Mouse (Mus musculus) hindbrain, embryonic 15.5 days (tissue): ENCODE measurements around the gene 4930507D05Rik. TPM values are rescaled to one million over a fixed set of nuclear protein-coding genes. Genes with fewer than 3 reads are reported as not detected.
"Not testable (repeated sequence)": the region's sequence is repeated elsewhere in the genome, so short reads cannot be mapped to it uniquely, and the experiment has no call there.

Experiments used
- ATAC-seq: fragments of 200-750 bp; cut with Nextera tagmentation; 2 replicates; pipeline ENCODE4 v1.8.0; 2017; ENCODE audit warnings: low read depth, moderate number of reproducible peaks, moderate TSS enrichment; ENCODE audit not compliant: low FRiP score
- H3K27ac ChIP-seq: fragments of 300-500 bp; sonication (generic); replicated peaks from 2 replicates; pipeline ENCODE4 v1.5.1; 2015; ENCODE audit warnings: mild to moderate bottlenecking, inconsistent platforms
- H3K27me3 ChIP-seq: fragments of 300-500 bp; sonication (generic); 2 replicates; pipeline ENCODE4 v1.6.1; 2015; ENCODE audit warnings: control low read depth, inconsistent platforms
- H3K36me3 ChIP-seq: fragments of 300-500 bp; sonication (generic); 2 replicates; pipeline ENCODE4 v1.6.1; 2015; ENCODE audit warnings: control low read depth, inconsistent platforms
- H3K4me1 ChIP-seq: fragments of 300-500 bp; sonication (generic); replicated peaks from 2 replicates; pipeline ENCODE4 v1.6.1; 2015; ENCODE audit warnings: control low read depth, inconsistent platforms
- H3K4me2 ChIP-seq: fragments of 300-500 bp; sonication (generic); 2 replicates; pipeline ENCODE4 v1.6.1; 2015; ENCODE audit warnings: moderate library complexity, mild to moderate bottlenecking, inconsistent platforms
- H3K4me3 ChIP-seq: fragments of 300-500 bp; sonication (generic); 2 replicates; pipeline ENCODE4 v1.5.1; 2015; ENCODE audit warnings: mild to moderate bottlenecking, inconsistent platforms
- H3K9ac ChIP-seq: fragments of 300-500 bp; sonication (generic); 2 replicates; pipeline ENCODE4 v1.6.1; 2015; ENCODE audit warnings: inconsistent platforms
- H3K9me3 ChIP-seq: fragments of 300-500 bp; sonication (generic); 2 replicates; pipeline ENCODE4 v1.6.1; 2016; ENCODE audit warnings: control low read depth, inconsistent platforms
- WGBS: fragments of 180-500 bp; shearing (Covaris S2); methylation state at CpG from one replicate; pipeline ENCODE4 v1.1.7; 2015; 5-methylcytosine and 5-hydroxymethylcytosine counted together
- polyA plus RNA-seq: library from polyadenylated mRNA; unstranded; fragments of >200 nt; fragmentation: Nextera tagmentation; extraction: Ambion mirVana; gene quantifications from 2 replicates; pipeline ENCODE4 v1.2.1, GENCODE M21; 2015

The 4930507D05Rik gene
- polyA plus RNA-seq, 1 experiment from 2014 or later = 0.91 TPM

GRCm38 (mm10) chr10:62422255-62422654 lies 27.0 kb upstream of the 4930507D05Rik start, which contains the start of gene Hkdc1:
TSS of gene Hkdc1 (minus strand) at chr10:62422491.
- Histone ChIP-seq H3K4me1 (no peaks in the 10 kb centered on the region), H3K36me3 (no peaks in the 10 kb centered on the region), H3K9ac (no peak within 1 kb of the TSS), H3K27ac (no peak within 1 kb of the TSS), H3K4me3 (no peak within 1 kb of the TSS), H3K9me3 (no peaks in the 10 kb centered on the region), H3K4me2 (no peak within 1 kb of the TSS), H3K27me3 (no peaks in the 10 kb centered on the region)
- WGBS = 34% methylated on average over 15 of the region's 15 CpGs
- no peak for ATAC-seq

- WGBS = 49% methylated on average over 9 of the region's 9 CpGs
Measured at GRCm38 (mm10) chr10:62425081-62425871, 24.0 kb upstream of the 4930507D05Rik start.

GRCm38 (mm10) chr10:62430427-62430826 lies 18.9 kb upstream of the 4930507D05Rik start:
- no peak overlapping the region for H3K4me3 ChIP-seq
- ATAC-seq = no peak
- 95% methylated on average over 5 of the region's 5 CpGs for WGBS
- H3K9me3 ChIP-seq = no peaks in the 10 kb centered on the region
- no peak overlapping the region for H3K4me2 ChIP-seq
- H3K27me3 ChIP-seq = no peaks in the 10 kb centered on the region
- no peak overlapping the region for H3K9ac ChIP-seq
- H3K27ac ChIP-seq = no peak overlapping the region
- H3K4me1 ChIP-seq = no peaks in the 10 kb centered on the region
- H3K36me3 ChIP-seq = peaks cover 73% of the 10 kb centered on the region

More at GRCm38 (mm10) chr10:62425081-62425871, 24.0 kb upstream of the 4930507D05Rik start:
- Histone ChIP-seq H3K4me3 (no peak overlapping the region), H3K27ac (no peak overlapping the region), H3K4me2 (no peak overlapping the region), H3K9me3 (no peaks in the 10 kb centered on the region), H3K4me1 (no peaks in the 10 kb centered on the region), H3K9ac (no peak overlapping the region), H3K36me3 (peaks cover 26% of the 10 kb centered on the region), H3K27me3 (no peaks in the 10 kb centered on the region)
- ATAC-seq = no peak

- peak overlapping the region; percentile 88 for H3K4me3 ChIP-seq
- no peak for ATAC-seq
- 36% methylated on average over 18 of the region's 18 CpGs for WGBS
- no peaks in the 10 kb centered on the region for H3K27me3 ChIP-seq
- H3K4me2 ChIP-seq = peak overlapping the region; percentile 73
- peaks cover 20% of the 10 kb centered on the region for H3K4me1 ChIP-seq
- H3K27ac ChIP-seq = peak overlapping the region; percentile 98
- peaks cover 27% of the 10 kb centered on the region for H3K36me3 ChIP-seq
- peak overlapping the region; percentile 96 for H3K9ac ChIP-seq
- no peaks in the 10 kb centered on the region for H3K9me3 ChIP-seq
Measured at GRCm38 (mm10) chr10:62450280-62450640, 971 bp downstream of the 4930507D05Rik start.

GRCm38 (mm10) chr10:62452001-62452400 lies 2.7 kb downstream of the 4930507D05Rik start:
- not testable (repeated sequence) for H3K4me3 ChIP-seq, H3K9ac ChIP-seq, H3K4me2 ChIP-seq, H3K27me3 ChIP-seq, H3K9me3 ChIP-seq, H3K27ac ChIP-seq, ATAC-seq
- WGBS = 72% methylated on average over 11 of the region's 11 CpGs
- Histone ChIP-seq H3K4me1 (peaks cover 20% of the 10 kb centered on the region), H3K36me3 (peaks cover 26% of the 10 kb centered on the region)

- Histone ChIP-seq H3K27me3 (no peaks in the 10 kb centered on the region), H3K9me3 (no peaks in the 10 kb centered on the region), H3K4me1 (no peaks in the 10 kb centered on the region), H3K27ac (no peak overlapping the region), H3K36me3 (peaks cover 41% of the 10 kb centered on the region), H3K4me3 (no peak overlapping the region), H3K9ac (no peak overlapping the region), H3K4me2 (no peak overlapping the region)
- no peak for ATAC-seq
Measured at GRCm38 (mm10) chr10:62461321-62461720, 12.0 kb downstream of the 4930507D05Rik start.

GRCm38 (mm10) chr10:62469736-62470135 lies 20.4 kb downstream of the 4930507D05Rik start:
- Histone ChIP-seq H3K9me3 (no peaks in the 10 kb centered on the region), H3K9ac (no peak overlapping the region), H3K4me3 (no peak overlapping the region), H3K36me3 (peaks cover 7% of the 10 kb centered on the region; the same call in 1 of the 2 replicates), H3K27ac (no peak overlapping the region), H3K27me3 (no peaks in the 10 kb centered on the region), H3K4me2 (no peak overlapping the region), H3K4me1 (no peaks in the 10 kb centered on the region)
- 96% methylated on average over 4 of the region's 4 CpGs for WGBS
- no peak for ATAC-seq

GRCm38 (mm10) chr10:62471105-62471504 lies 21.8 kb downstream of the 4930507D05Rik start:
- Histone ChIP-seq H3K36me3 (peaks cover 7% of the 10 kb centered on the region; the same call in 1 of the 2 replicates), H3K4me2 (no peak overlapping the region), H3K9ac (no peak overlapping the region), H3K27ac (no peak overlapping the region), H3K27me3 (no peaks in the 10 kb centered on the region), H3K9me3 (no peaks in the 10 kb centered on the region), H3K4me1 (no peaks in the 10 kb centered on the region), H3K4me3 (no peak overlapping the region)
- no peak for ATAC-seq
- WGBS = 56% methylated on average over 5 of the region's 5 CpGs

- Histone ChIP-seq H3K36me3 (no peaks in the 10 kb centered on the region), H3K9ac (no peak overlapping the region), H3K9me3 (no peaks in the 10 kb centered on the region), H3K27ac (no peak overlapping the region), H3K4me3 (no peak overlapping the region), H3K4me2 (no peak overlapping the region), H3K27me3 (no peaks in the 10 kb centered on the region), H3K4me1 (no peaks in the 10 kb centered on the region)
- ATAC-seq = no peak
- 93% methylated on average over 10 of the region's 10 CpGs for WGBS
Measured at GRCm38 (mm10) chr10:62474944-62475343, 25.7 kb downstream of the 4930507D05Rik start.

- Histone ChIP-seq H3K27ac (no peak overlapping the region), H3K4me2 (no peak overlapping the region), H3K27me3 (no peaks in the 10 kb centered on the region), H3K4me1 (no peaks in the 10 kb centered on the region), H3K9ac (no peak overlapping the region), H3K9me3 (no peaks in the 10 kb centered on the region), H3K4me3 (no peak overlapping the region), H3K36me3 (no peaks in the 10 kb centered on the region)
- WGBS = 71% methylated on average over 2 of the region's 2 CpGs
- ATAC-seq = no peak
Measured at GRCm38 (mm10) chr10:62476980-62477379, 27.7 kb downstream of the 4930507D05Rik start.

- Histone ChIP-seq H3K27me3 (no peaks in the 10 kb centered on the region), H3K36me3 (no peaks in the 10 kb centered on the region), H3K4me2 (no peak overlapping the region), H3K4me3 (no peak overlapping the region), H3K27ac (no peak overlapping the region), H3K9ac (no peak overlapping the region), H3K4me1 (peaks cover 17% of the 10 kb centered on the region), H3K9me3 (no peaks in the 10 kb centered on the region)
- 65% methylated on average over 7 of the region's 7 CpGs for WGBS
- no peak for ATAC-seq
Measured at GRCm38 (mm10) chr10:62481108-62481852, 32.0 kb downstream of the 4930507D05Rik start.

GRCm38 (mm10) chr10:62485878-62486582 lies 36.7 kb downstream of the 4930507D05Rik start:
- peak; percentile 82 for ATAC-seq
- 0% methylated on average over 48 of the region's 48 CpGs for WGBS

More at GRCm38 (mm10) chr10:62485878-62486582, 36.7 kb downstream of the 4930507D05Rik start:
- Histone ChIP-seq H3K9me3 (no peaks in the 10 kb centered on the region), H3K4me2 (peak overlapping the region; percentile 87), H3K4me1 (peaks cover 21% of the 10 kb centered on the region), H3K4me3 (peak overlapping the region; percentile 99), H3K27me3 (no peaks in the 10 kb centered on the region), H3K9ac (peak overlapping the region; percentile 91), H3K36me3 (no peaks in the 10 kb centered on the region), H3K27ac (peak overlapping the region; percentile 88)
